Mouse (Mus musculus) mesoderm, embryonic 11.5 days (tissue): Measurements from ENCODE around the gene B4galt1.

Experiments
- DNase-seq: peaks from one replicate; pipeline ENCODE4 v3.0.0-alpha.2; 2012; ENCODE audit warnings: low read depth, low spot score

B4galt1 gene

DNA sequence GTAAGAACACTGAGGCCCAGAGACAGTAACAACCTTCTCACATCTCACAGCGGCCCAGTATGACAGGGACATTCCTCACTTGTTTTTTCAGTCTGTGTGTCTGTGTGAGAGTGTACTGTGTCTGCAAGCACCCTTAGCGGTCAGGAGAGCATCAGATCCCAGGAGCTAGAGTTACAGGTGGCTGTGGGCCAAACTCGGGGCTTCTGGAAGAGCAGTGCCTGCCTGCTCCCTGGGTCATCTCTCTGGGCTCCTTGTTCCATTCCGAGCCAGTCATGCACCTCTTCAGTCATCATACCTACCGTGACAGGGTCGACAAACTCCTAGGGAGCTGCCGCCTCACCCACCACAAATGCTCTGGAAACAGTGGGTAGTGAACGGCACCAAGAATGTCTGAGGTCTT lies 10.1 kb downstream of the B4galt1 start:
- no peak for DNase-seq

DNA sequence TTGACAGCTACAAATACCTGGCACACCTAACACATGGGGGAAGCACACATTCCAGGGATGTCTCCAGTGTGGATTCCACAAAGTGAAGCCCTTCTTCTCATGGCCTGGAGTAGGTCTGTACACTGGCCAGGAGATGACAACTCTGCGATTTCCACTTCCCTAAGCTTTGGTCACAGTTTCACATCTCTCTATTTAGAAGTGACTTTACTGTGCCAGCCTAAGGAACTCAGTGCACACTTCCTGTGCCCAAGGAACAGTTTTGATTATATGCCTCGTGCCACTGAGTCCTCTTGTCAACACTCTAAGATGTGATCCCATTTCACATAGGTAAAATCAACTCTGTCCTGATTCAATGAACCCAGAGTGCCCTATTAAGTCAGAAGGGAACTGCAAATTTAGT lies 13.4 kb downstream of the B4galt1 start:
- DNase-seq, result no peak

DNA sequence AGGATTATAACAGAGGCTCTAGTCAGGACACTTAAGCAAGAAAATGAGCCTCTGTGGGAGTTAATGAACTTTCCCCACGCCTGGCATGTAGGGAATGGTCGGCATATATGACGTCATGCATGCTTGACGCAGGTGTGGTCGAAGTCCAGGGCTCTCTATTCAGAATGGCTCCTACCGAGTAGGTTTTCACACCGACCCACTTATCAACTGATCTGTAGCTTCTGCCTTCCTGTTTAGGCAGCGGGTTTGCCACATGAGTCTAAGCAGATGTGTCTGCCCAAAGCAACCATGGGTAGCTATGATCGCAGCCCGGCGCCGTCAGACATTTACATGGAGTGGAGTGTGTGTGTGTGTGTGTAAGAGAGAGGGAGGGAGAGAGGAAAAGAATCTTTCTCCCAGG lies 14.6 kb downstream of the B4galt1 start:
- DNase-seq, result no peak

DNA sequence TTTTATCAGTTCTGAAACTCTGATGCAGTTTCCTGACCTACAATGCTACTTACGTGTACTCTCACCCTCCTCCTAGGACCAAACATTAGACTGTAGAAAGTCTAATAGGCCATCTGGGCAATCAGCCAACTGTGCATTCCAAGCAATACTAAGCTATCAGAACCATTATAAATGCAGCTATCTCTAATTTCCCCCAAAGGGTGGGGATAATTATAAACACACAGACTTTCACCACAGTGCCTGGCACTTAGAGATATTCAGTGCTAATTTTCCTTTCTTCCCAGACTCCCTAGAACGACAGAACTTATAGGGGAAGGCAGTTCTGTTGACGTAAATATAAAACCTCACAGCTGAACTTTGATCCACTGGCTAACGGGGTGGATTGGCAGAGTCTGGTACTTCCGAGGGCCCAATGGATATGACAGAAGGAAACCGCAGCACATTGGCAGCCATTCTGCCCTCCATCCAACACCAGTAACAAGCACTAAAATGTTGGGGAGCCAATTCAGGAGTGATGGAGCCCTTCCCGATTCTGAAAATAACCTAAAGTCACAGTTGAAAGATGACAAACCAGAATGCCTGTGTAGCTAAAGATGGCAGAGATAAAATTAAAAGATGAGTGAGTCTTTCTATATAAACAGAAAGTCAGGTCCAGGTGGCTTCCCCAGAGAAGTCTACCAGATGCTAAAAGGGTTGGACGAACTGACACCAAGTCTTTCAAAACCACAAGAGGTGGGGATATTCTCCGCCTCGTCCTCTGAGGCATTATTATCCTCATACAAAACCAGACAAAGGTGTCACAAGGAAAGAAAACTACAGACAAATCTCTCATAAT lies 16.1 kb downstream of the B4galt1 start:
- no peak for DNase-seq

DNA sequence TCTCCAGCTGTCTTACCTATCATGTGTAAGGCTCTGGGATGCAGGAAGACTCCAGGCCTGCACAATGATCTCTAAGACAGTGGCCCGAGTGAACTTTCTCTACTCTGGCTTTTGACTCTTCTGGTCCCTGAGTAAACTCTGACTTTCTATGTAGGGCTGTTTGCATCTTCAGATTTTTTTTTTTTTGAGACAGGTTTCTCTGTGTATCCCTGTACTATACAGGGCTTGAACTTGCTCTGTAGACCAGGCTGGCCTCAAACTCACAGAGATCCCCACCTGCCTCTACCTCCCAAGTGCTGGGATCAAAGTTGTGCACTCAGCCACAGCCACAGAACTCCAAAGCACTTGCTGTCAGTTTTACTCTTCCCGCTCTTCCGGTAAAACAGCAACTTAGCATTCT lies 16.8 kb downstream of the B4galt1 start:
- no peak for DNase-seq

DNA sequence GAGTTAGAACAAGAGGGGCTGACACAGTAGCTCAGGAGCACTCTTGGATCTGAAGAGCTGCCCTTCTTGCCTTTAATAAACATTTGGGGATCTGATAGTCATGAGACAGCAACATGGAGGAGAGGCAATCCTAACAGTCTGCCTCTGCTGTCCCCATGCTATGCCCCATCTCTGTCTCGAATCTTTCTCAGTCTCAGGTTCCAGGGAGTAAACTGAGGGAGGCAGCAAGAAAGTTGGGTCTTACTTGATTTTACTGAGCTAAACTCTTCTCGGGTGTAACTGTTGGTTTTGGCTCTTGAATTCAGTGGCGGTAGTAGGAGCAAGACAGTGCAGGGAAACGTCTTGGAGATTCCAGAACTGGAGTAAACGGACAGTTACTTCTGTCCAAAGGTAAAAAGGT lies 18.9 kb downstream of the B4galt1 start:
- DNase-seq, result no peak

DNA sequence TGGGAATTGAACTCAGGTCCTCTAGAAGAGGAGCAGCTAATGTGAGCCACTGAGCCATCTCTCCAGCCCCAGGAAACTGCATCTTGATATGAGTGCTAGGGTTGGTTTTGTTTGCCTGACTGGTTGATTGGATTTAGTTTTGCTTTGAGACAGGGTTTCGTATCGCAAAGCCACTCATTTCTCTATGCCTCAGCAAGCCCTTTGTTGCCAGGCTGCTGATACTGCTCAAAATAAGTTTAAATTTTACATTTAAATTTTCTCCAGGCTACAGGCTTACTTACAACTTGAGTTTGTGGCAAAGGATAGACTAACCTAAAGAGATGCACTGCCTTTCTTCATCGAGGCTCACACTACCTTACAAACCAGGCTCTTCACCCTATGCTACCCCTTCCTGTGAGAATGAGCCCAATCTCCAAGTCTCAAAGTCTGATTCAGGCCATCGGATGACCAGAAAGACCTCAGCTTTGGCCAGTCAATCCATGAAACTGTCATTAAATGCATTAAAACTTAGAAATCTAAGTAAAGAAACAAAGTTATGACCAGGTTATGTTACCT lies 19.5 kb downstream of the B4galt1 start:
- no peak for DNase-seq

DNA sequence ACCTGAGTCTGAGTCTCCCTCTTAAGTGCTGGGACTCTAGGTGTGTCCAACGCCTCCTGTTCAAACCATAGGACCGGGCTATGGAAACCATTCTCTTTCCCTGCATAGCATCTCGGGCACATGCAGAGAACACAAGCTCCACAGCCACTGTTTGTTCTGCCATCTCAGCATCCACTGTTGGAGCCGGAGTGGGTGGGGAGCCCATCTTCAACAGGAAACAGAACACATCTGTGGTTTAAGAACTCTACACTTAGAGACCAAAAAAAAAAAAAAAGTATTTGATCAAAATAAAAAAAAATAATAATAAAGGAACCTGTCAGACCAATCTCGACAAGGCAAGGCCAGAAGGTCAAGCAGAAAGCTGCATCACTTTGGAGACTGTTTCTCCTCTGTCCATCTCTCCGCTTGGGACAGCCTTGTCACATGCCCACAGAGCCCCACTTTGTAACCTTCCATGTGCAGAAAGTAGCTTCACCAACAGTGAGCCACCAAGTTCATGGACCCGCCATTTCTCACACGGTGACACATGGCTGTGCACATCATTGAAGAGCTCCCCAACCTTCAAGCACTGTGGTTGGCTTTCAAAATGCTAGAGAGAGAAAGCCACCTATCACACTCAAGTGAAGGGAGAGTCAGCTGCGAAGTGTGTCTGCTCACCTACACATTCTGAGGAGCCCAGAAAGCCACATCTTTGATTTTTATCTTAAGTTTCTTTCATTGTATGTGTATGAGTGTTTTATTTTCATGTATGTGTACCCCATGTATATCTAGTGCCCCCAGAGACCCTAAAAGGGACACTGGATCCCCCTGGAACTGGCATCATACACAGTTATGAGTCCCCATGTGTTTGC lies 20.2 kb downstream of the B4galt1 start:
- DNase-seq, result no peak

DNA sequence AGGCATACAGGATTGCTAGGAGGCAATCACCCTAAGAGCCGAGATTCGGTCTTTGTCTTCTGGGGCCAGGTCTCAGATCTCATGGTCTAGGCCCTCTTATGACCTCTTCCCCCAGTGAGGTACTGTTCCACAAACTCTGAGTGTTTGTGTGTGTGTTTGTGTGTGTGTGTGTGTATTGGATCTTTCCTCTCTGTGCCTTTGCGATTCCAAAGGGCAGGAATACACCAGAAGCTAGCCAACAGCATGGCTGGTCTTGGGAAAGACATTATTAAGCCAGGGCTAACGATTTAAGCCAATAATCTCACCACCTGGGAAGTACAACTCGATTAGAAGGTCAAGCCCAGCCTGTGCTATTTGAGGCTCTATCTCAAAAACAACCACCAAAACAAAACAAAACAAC lies 23.3 kb downstream of the B4galt1 start:
- DNase-seq, result no peak

DNA sequence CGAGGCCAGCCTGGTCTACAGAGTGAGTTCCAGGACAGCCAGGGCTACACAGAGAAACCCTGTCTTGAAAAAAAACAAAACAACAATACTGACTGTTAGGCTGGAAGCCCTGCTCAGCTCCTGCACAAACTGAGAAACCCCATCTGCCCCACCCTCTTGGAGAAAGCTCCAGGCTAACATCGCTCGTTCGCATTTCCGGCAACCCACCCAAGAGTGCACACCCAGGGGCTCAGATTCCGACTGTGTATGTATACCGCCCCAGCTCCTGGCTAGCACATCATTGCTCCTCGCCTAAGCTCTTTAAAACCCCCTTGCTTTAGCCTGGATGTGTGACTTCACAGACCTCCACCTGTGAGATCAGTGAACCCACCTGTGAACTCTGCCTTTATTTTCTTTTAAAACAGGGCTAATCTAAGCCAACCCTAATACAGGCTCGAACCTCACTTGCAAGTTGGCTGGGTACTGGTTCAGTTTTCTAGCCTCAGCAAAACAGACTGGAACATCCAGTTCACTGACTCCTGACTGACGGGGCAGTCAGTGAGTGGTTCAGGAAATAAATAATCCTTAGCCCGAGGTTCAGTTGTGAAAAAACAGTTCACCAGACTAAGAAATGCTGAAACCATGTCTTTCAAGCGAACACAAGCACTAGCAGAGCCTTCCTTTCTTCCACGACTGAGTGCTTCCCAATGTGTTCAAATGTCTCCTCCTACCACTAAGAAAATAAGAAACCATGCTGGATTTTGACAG lies 24.0 kb downstream of the B4galt1 start:
- DNase-seq, result no peak

DNA sequence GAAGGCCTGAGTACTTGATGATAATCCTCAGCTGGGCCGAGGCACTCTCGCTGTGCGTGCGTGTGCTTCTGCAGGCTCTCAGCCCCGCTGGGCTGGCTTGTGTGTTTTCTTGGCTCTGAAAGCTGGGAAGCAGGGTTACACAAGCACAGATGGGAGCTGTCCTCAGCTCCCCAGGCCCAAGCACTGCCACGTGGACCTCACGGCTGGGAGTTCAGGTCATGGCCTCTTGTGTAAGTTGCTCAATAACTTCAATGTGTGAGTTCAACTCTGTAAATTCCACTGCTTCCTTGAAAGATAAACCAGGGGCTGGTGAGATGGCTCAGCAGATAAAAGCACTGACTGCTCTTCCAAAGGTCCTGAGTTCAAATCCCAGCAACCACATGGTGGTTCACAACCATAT lies 24.9 kb downstream of the B4galt1 start:
- DNase-seq, result no peak

DNA sequence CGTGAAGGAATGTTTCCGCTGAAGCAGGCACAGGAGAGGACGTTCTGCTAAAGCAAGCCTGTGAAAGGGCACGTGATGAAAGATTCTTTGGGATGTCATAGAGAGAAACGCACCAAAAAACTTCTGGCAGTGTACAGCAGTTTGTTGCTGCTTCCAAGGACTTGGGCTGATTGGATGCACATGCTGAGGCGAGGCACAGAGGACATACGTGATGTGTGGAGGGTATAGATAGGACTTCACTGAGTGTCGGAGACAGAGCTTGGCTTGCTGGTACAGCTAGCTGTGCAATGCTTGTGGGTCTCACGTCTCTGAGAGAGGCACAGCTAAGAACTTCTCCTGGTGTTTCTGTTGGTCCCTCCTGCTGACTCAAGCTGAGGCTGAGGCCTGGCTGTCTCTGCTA lies 25.9 kb downstream of the B4galt1 start:
- no peak for DNase-seq

DNA sequence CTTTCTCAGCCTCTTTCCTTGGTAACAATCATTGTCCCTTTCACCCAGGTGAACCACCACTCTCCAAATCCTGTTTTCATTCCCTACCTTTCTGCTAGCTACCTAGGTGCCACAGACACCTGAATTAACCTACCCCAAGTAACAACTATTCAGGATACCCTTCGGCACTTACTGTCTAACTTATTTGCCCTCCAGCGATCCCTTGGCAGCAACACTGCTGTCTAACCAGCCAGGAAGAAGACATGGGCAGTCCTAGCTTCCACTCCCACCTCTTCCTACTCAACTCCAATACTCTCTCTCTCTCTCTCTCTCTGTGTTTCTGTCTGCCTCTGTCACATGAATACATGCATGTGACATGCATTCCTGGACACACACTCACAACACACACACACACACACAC lies 27.0 kb downstream of the B4galt1 start:
- no peak for DNase-seq

DNA sequence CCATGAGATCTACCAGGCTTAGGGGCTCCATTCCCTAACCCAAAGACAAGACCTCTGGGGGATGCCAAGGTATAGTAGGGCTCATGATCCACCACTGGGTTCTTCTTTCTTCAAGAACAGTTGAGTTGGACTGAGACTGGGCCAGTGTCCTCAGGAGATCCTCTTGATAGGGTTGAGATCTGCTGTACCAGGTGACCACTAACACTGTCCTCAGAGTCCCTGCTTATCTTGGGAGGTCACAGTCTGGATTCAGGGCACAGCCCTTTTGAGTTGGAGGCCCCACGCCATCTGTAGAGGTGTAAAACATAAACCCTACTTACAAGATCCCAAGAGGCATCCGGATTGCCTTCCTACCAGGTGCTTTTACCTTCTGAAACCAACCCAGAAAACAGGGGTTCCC lies 27.8 kb downstream of the B4galt1 start:
- DNase-seq, result no peak

DNA sequence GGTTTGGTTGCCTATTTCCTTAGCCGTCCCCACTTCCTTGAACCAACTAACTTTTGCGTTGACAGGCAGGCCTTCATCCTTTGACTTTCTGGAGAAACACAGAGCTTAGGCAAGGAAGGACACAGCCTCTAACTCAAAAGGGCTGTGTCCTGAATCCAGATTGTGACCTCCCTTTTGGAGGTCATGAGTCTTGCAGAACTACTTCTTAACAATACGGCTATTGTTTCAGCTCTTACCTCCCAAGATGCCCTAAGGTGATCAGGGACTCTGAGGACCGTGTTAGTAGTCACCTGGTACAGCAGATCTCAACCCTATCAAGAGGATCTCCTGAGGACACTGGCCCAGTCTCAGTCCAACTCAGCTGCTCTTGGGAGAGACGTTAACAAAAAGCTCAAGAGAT lies 28.7 kb downstream of the B4galt1 start:
- no peak for DNase-seq

DNA sequence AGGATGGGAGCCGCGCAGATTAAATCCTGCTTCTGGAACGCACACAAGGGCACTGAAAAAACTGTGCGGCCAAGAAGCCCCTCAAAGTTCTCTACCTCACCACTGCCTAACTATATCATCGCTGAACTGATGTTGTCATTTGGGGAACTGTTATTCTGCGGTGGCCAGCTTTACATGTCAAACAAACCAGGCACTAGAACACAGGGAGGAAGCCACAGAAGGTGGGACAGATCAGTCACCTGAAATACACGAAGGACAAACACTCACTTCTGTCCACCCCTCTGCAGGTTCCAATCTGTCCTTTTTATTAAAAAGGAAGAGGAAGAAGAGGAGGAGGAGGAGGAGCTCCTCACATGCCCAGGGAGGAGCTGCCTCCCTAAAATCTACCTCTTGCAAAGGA lies 29.3 kb downstream of the B4galt1 start:
- DNase-seq, result no peak

DNA sequence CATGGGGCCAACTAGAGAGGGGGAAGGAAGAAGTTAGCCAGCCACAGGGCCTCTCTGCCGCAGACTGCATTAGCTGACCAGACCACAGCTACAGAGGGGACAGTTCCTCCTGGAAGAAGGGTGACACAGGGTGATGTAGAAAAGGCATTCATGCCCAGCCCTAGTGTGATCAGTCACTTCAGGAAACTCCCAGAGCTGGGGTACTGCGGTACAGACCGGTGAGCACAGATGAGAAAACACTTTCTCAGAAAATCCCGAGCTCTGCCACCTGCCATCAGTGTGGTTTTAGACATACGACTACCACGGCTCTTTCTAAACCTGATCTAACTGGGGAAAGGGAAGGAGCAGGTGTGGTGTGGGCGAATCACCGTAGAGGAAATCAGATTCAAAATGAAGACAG lies 30.1 kb downstream of the B4galt1 start:
- DNase-seq, result no peak

DNA sequence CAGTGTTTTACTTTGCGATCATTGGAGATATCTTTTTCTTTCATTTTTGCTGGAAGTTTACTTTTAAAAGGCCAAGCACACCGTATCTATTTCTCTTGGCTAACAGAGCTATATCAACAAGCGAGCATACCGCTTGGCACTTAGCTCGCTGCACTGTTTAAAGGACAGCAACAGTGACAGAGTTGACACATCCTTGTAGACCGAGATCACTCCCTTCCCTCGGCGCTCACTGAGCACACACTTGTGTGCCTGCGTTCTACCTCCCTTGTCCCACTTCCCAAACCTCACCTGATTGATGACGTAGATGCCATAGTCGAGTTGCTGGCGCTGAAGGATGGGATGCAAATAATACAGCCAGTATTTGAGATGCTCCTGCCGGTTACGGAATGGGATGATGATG lies 30.7 kb downstream of the B4galt1 start:
- no peak for DNase-seq

DNA sequence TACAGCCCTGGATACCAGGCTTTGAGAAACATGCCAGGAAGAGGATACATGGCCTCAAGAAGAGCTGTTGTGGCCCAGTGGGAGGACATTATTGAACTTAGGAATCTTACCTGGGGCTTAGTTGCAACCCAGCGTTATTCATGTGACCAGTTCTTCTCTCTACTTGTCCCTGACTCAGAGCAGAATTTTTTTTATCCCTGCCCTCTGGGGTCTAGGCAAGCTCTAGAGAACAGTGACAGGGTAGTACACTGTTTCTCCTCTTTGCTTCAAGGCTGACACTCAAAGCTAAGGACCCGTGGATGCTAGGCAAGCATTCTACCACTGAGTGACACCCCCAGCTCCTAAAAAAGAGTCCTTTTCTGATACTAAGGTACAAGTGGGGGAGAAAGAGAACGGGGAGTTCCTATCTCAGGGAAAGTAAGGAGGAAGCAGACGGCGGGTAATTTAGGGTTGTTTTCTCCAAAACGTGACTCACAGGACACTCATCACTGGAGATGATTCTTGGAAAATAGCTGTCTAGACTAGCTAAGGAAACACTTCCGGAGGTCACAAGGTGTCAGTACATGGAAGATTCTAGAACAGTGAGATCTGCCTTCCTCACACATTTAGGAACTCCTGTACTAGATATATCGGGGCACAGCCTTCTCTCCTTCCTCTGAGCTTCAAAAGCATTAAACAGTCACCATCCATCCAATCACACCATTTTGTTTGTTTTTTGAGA lies 32.3 kb downstream of the B4galt1 start:
- no peak for DNase-seq

DNA sequence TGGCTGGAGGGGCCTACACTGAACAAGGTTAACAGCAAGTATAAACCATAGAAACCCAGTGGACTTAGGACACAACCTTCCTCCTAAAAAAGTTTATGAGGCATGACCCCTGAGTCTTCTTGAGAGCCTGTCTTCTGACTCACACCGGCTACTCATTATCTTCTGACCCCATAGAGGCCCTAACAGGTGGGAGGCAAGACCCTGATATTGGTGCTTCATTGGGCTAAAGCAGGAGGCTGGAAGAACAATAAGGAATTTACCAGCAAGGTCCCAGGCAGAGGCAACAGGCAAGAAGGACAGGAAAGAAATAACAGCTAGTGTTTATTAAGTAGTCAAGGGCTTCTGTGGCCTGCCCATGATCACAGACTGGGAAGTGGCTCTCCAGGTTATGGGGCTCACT lies 32.9 kb downstream of the B4galt1 start:
- no peak for DNase-seq

DNA sequence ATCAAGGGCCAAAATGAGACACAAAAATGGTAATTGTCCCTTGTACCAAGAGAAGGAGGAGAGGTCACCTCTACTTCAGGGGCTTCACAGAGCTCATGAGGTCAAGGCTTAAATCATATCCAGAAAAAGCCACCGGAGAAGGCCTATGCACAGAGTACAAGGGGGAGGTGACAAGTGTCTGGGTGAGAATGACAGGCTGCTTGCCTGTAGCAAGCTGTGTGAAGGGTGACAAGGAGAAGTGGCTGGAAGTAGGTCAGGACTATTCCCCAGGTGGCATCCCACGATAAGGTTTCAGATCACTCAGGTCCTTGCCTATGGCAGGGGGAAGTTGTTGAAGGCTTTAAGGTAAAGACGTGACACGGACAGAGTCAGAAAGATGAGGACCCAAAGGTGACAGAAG lies 33.8 kb downstream of the B4galt1 start:
- DNase-seq, result no peak
